Mouse (Mus musculus) cerebellum, adult 11-12 months (tissue): ENCODE results near the gene Sept9.

Experiments used
- DNase-seq: peaks from one replicate; pipeline ENCODE4 v3.0.0; 2022

Sept9 gene

DNA sequence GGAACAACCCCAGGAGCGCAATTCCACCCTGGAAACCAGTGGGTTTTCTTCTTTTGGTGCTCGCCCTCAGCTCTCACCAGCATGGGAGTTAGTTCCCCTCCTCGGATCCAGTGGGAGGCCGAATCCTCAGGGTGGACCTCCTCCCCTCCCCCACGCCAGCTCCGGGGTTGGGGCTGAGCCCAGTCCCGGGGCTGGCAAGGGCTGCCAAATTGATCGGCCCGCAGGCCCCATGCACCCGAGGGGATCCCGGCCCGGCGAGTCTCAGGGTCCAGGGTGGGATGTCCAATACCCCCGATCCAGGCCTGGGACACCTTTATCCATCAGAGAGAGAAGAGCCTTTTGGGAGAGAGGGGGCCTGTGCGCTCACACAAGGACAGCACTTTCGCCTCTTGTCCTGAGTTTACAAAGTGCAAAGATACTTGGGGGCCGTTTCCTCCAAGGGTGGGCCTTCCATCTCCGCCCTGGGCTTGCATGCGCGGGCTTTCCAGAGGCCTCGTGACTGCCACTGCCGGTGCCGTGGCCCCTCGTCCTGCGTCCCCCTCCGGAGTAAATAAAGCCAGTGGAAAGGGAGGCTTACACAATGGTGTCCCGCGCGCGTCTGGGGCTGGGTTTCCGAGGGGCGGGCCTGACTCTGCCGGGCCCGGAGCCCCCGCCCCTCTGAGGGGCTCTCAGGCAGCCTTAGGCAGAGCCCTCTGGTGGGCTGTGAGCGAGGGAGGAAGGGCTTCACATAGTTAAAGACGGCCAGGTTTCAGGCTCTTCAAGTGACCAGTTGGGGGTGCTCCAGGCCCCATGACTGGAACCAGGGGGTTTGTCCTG is 67.7 kb downstream of the Sept9 start:
- no peak for DNase-seq

DNA sequence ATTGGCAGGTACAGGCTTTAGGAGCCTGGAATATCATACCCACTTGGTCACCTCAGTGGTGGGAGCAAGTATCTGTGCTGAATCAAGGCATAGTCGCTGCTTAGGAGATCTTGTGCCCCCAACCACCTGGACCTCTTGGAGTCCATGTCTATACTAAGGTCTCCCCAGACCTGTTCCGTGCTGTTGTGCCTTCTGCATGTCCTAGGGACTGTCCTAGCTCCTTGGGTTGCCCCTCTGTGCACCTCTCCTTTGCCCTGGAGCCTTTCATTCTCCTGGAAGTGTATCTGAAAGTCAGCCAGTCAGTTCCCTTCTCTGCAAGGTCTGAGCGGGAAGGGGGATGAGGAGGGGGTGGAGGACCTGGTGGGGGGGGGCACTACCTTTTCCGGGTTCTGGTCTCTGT is 68.4 kb downstream of the Sept9 start:
- DNase-seq, result no peak

GRCm38 (mm10) chr11:117268304-117268956 is 69.0 kb downstream of the Sept9 start:
- no peak for DNase-seq

- no peak for DNase-seq
Measured at GRCm38 (mm10) chr11:117269053-117269702, 69.7 kb downstream of the Sept9 start.

DNA sequence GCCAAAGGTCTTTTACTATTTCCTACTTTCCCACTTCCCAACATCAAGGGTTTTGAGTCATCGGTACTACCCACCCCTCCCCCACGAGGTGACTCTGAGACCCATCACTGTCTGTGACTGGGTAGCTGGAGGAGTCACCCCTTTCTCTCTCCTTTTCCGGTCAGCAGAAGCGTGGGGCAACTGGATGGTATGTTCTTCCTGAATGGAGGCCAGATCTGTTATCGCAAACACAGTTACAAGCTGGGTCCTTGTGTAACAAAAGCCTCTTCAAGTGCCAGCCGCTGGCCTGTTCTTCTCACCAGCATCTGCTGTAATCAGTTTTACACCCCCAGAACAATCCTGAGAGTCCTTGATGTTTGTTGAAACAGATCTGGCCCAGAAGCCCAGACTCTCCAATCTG is 70.5 kb downstream of the Sept9 start:
- no peak for DNase-seq

DNA sequence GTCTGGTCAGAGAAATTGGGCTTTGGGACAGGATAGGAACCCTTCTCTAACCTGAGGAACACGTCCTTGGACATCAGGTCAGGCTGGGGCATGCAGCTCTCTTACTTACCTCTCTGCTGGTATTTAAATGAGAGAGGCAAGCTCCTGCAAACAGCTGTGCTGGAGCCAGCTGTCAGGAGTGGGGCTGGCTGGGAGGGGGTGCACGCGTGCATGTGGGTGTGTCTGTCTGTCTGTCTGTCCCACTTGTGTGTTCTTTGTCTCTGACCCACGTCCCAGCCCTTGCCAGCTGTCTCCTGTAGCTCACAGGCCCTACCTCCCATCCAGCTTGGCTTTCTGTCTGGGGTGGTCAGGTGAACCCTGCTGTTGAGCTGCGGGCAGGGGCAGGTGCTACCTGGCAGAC is 75.5 kb downstream of the Sept9 start:
- no peak for DNase-seq

DNA sequence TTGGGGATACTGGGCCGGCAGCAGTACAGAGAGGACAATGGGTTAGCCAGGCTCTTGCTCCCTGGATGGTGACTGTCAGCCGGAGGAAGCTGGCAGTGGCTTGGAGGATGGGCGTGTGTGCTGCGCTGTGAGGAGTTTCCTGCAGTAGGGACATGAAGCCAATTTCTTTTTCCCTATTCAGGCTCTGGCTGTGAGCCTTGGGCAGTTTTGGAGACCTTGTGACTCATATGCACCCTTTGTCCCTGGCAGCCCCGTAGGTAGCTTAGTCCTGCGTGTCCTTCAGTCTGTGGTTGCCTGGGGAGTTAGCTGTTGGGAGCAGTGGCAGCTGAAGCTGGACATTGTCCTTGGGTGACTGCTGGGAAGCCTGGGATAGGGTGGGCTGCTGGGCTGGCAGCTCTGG is 76.5 kb downstream of the Sept9 start:
- peak; percentile 15 for DNase-seq

GRCm38 (mm10) chr11:117276946-117277345 is 77.5 kb downstream of the Sept9 start:
- DNase-seq, result no peak

DNA sequence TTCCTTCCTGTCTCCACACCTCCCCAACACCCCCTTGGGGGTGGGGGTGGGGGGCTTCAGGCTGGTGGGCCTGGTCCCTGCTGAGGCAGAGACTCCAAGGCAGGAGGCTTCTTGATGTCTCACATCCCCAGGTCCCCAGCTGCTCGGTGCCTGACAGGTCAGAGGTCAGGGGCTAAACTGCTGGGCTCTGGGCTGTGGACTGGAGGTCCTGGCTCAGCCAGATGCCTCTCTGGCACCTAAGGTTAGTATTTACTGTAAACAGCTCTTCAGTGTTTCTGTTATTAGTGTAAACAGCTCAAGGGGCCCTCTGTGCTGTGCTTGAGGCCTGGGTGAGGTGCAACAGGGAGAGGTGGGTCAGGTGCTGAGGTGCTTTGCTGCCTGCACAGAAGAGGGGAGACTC is 78.7 kb downstream of the Sept9 start:
- no peak for DNase-seq

DNA sequence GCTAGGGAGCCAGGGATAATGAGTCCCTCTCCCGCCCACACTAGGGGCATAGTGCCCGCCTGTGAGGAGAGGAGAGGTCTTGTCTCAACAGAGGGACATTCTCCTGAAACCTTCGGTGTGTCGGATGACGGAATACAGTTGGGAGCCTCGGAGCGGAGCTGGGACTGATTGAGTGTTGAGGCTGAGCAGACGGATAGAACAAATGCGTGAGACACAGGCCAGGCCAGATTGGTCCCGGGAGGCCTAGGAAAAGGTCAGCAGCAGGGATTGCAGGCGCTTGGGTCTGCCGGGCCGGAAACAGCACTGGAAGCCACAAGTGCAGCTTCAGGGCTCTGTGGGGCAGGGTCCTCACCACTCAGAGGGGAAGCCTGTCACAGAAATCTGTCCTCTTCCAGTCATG is 79.1 kb downstream of the Sept9 start:
- DNase-seq, result no peak

DNA sequence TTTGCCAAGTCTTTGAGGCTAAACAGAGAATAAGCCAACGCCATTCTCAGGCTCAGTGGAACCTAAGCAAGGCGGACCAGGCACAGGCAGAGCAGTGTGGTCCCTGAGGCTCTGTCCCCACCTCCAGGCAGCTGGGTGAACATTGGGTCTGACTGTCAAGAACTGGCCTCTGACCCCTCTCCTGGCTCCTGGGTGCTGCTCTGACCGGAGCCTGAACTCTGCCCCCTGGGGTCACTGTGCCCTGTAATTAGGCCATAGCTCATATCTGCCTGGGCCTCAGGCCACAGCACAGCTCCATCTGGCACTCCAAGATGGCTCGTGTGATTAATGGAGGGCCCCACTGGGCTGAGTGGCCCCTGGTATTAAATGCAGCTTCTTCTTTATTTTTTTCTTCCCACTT is 80.5 kb downstream of the Sept9 start:
- DNase-seq, result no peak

GRCm38 (mm10) chr11:117283048-117283888 is 83.8 kb downstream of the Sept9 start:
- no peak for DNase-seq

- DNase-seq, result no peak
Measured at GRCm38 (mm10) chr11:117283889-117284450, 84.5 kb downstream of the Sept9 start.

- DNase-seq, result peak; percentile 36
Measured at GRCm38 (mm10) chr11:117284721-117285605, 85.5 kb downstream of the Sept9 start.

DNA sequence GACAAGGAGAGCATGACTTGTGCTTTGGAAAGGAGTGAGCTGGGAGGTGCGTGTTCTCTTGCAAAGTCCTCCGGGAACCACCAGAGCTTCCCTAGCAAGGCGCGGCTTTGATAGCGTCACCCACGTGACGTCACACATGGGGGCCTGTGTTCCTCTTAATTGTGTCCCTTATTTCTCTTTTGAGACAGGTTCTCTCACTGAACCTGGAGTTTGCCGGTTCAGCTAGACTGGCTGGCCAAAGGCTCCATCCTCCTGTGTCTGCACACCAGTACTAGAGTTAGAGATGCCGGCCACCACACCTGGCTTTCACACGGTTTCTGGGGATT is 86.1 kb downstream of the Sept9 start:
- DNase-seq, result no peak

GRCm38 (mm10) chr11:117287792-117288191 is 88.3 kb downstream of the Sept9 start:
- DNase-seq, result no peak

- no peak for DNase-seq
Measured at GRCm38 (mm10) chr11:117288765-117289164, 89.3 kb downstream of the Sept9 start.

GRCm38 (mm10) chr11:117291271-117292059 is 92.0 kb downstream of the Sept9 start:
- no peak for DNase-seq

GRCm38 (mm10) chr11:117292446-117292845 is 93.0 kb downstream of the Sept9 start:
- no peak for DNase-seq

GRCm38 (mm10) chr11:117295266-117295665 is 95.8 kb downstream of the Sept9 start:
- DNase-seq, result no peak

- no peak for DNase-seq
Measured at GRCm38 (mm10) chr11:117296116-117296499, 96.6 kb downstream of the Sept9 start.
